Mouse (Mus musculus) midbrain, embryonic 15.5 days (tissue): ENCODE results near the gene Btbd1. TPM values are rescaled to one million over a fixed set of nuclear protein-coding genes. Genes with fewer than 3 reads are reported as not detected.
"Not testable (repeated sequence)": the region's sequence is repeated elsewhere in the genome, so short reads cannot be mapped to it uniquely, and the experiment has no call there.

Experiments
- ATAC-seq: fragments of 200-750 bp; cut with Nextera tagmentation; replicated peaks from 2 replicates; pipeline ENCODE4 v1.8.0; 2017; ENCODE audit warnings: moderate TSS enrichment
- H3K27ac ChIP-seq: fragments of 300-500 bp; sonication (generic); 2 replicates; pipeline ENCODE4 v1.5.1; 2015; ENCODE audit warnings: mild to moderate bottlenecking, inconsistent platforms
- H3K27me3 ChIP-seq: fragments of 300-500 bp; sonication (generic); replicated peaks from 2 replicates; pipeline ENCODE4 v1.6.1; 2015; ENCODE audit warnings: inconsistent platforms
- H3K36me3 ChIP-seq: fragments of 300-500 bp; sonication (generic); replicated peaks from 2 replicates; pipeline ENCODE4 v1.6.1; 2015; ENCODE audit warnings: inconsistent platforms
- H3K4me1 ChIP-seq: fragments of 300-500 bp; sonication (generic); 2 replicates; pipeline ENCODE4 v1.6.1; 2015; ENCODE audit warnings: inconsistent platforms
- H3K4me2 ChIP-seq: fragments of 300-500 bp; sonication (generic); 2 replicates; pipeline ENCODE4 v1.6.1; 2015; ENCODE audit warnings: inconsistent platforms, mild to moderate bottlenecking, moderate library complexity
- H3K4me3 ChIP-seq: fragments of 300-500 bp; sonication (generic); 2 replicates; pipeline ENCODE4 v1.5.1; 2015; ENCODE audit warnings: mild to moderate bottlenecking, inconsistent platforms
- H3K9ac ChIP-seq: fragments of 300-500 bp; sonication (generic); 2 replicates; pipeline ENCODE4 v1.6.1; 2015; ENCODE audit warnings: mild to moderate bottlenecking, inconsistent platforms
- H3K9me3 ChIP-seq: fragments of 300-500 bp; sonication (generic); 2 replicates; pipeline ENCODE4 v1.6.1; 2016; ENCODE audit warnings: inconsistent platforms
- WGBS: fragments of 180-500 bp; shearing (Covaris S2); methylation state at CpG from one replicate; pipeline ENCODE4 v1.1.7; 2015; ENCODE audit warnings: mixed read lengths; 5-methylcytosine and 5-hydroxymethylcytosine counted together
- polyA plus RNA-seq: library from polyadenylated mRNA; unstranded; fragments of >200 nt; fragmentation: Nextera tagmentation; extraction: Ambion mirVana; gene quantifications from 2 replicates; pipeline ENCODE4 v1.2.1, GENCODE M21; 2015

Gene Btbd1
- polyA plus RNA-seq, 1 experiment from 2014 or later = 94.4 TPM

DNA sequence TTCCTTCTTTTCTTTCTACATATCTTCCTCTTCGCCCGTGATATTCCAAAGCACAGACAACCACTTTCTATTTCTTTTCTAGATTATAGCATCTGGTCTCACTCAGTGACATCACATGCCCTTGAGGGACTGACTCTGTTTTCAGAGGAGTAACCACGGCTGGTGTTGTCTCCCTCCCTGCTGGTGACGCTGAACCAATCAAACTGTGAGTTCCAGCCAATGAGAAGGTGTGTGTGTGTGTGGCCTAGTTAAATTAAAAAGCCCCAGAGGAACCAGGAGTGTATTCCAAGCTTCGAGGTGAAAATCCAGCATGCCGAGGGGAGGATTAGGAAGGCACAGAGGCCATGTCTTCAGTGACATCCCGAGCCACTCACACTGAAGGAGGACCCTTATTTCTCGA, 17.8 kb upstream of the Btbd1 start:
- Histone ChIP-seq H3K4me1 (no peaks in the 10 kb centered on the region), H3K4me3 (no peak overlapping the region), H3K27ac (no peak overlapping the region), H3K9me3 (no peaks in the 10 kb centered on the region), H3K36me3 (no peaks in the 10 kb centered on the region), H3K9ac (no peak overlapping the region), H3K27me3 (no peaks in the 10 kb centered on the region), H3K4me2 (no peak overlapping the region)
- ATAC-seq = no peak
- WGBS = 37% methylated on average over 8 of the region's 8 CpGs

GRCm38 (mm10) chr7:81846008-81846407, 16.8 kb upstream of the Btbd1 start:
- no peak for ATAC-seq
- no peak overlapping the region for H3K4me2 ChIP-seq
- H3K4me3 ChIP-seq = no peak overlapping the region
- 80% methylated on average over 8 of the region's 8 CpGs for WGBS
- H3K27ac ChIP-seq = no peak overlapping the region
- no peaks in the 10 kb centered on the region for H3K4me1 ChIP-seq
- H3K9ac ChIP-seq = no peak overlapping the region
- no peaks in the 10 kb centered on the region for H3K9me3 ChIP-seq
- no peaks in the 10 kb centered on the region for H3K27me3 ChIP-seq
- no peaks in the 10 kb centered on the region for H3K36me3 ChIP-seq

DNA sequence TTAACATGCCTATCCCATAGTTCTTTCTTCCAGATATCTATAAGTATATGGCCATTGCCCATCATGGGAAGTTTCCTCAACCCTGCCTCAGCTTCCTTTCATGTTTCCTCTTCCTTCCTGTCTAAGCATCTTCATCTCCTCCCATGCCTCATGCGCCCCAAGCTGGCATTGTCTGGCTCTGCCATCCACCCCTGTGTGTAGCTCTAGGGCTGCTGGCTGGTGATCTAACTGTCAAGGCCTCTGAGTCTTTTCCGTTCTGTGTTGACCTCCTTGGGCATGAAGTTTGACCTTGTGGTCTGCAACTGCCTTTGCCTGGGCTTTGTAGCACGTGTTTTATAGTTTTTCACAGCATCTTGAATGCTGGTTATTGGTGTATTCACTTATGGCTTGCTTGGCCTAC, 16.1 kb upstream of the Btbd1 start:
- no peak overlapping the region for H3K27ac ChIP-seq
- WGBS = 85% methylated on average over 3 of the region's 3 CpGs
- H3K27me3 ChIP-seq = no peaks in the 10 kb centered on the region
- ATAC-seq = no peak
- no peak overlapping the region for H3K9ac ChIP-seq
- H3K9me3 ChIP-seq = no peaks in the 10 kb centered on the region
- H3K36me3 ChIP-seq = no peaks in the 10 kb centered on the region
- no peak overlapping the region for H3K4me2 ChIP-seq
- no peak overlapping the region for H3K4me3 ChIP-seq
- H3K4me1 ChIP-seq = no peaks in the 10 kb centered on the region

DNA sequence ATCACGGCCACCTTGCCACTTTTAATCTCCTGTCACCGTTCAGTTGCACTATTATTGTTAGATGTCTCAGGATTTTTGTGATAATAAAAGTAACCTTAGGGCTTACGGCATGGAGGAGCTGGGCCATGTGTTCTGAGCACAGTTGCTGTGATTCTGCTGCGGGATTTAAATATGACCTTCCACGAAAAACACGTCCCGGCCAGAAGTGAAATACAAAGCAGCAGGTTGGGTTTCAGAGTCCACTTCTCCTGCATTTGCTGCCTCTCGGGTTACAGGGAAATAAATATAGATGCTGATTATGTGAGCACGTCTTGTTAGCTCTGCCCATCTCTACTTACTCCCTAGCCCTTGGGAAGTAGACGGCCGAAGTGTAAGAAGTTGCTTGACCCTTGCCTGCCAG, 15.6 kb upstream of the Btbd1 start:
- no peaks in the 10 kb centered on the region for H3K9me3 ChIP-seq
- H3K36me3 ChIP-seq = no peaks in the 10 kb centered on the region
- no peak overlapping the region for H3K27ac ChIP-seq
- no peak overlapping the region for H3K9ac ChIP-seq
- H3K4me2 ChIP-seq = no peak overlapping the region
- 90% methylated on average over 11 of the region's 11 CpGs for WGBS
- ATAC-seq = no peak
- H3K4me1 ChIP-seq = no peaks in the 10 kb centered on the region
- H3K4me3 ChIP-seq = no peak overlapping the region
- H3K27me3 ChIP-seq = no peaks in the 10 kb centered on the region

GRCm38 (mm10) chr7:81843903-81844302, 14.7 kb upstream of the Btbd1 start:
- Histone ChIP-seq H3K9ac (no peak overlapping the region), H3K4me2 (no peak overlapping the region), H3K4me1 (no peaks in the 10 kb centered on the region), H3K4me3 (no peak overlapping the region), H3K27ac (no peak overlapping the region), H3K36me3 (no peaks in the 10 kb centered on the region), H3K27me3 (no peaks in the 10 kb centered on the region), H3K9me3 (no peaks in the 10 kb centered on the region)
- WGBS = 69% methylated on average over 8 of the region's 8 CpGs
- ATAC-seq = no peak

GRCm38 (mm10) chr7:81842998-81843397, 13.8 kb upstream of the Btbd1 start:
- H3K27me3 ChIP-seq = no peaks in the 10 kb centered on the region
- no peak overlapping the region for H3K4me3 ChIP-seq
- H3K4me2 ChIP-seq = no peak overlapping the region
- no peaks in the 10 kb centered on the region for H3K4me1 ChIP-seq
- H3K27ac ChIP-seq = no peak overlapping the region
- ATAC-seq = no peak
- H3K9me3 ChIP-seq = no peaks in the 10 kb centered on the region
- H3K36me3 ChIP-seq = no peaks in the 10 kb centered on the region
- H3K9ac ChIP-seq = no peak overlapping the region
- WGBS = 91% methylated on average over 1 of the region's 1 CpGs

GRCm38 (mm10) chr7:81842141-81842540, 12.9 kb upstream of the Btbd1 start:
- Histone ChIP-seq H3K9ac (no peak overlapping the region), H3K4me1 (no peaks in the 10 kb centered on the region), H3K9me3 (no peaks in the 10 kb centered on the region), H3K4me3 (no peak overlapping the region), H3K4me2 (no peak overlapping the region), H3K27ac (no peak overlapping the region), H3K27me3 (no peaks in the 10 kb centered on the region), H3K36me3 (no peaks in the 10 kb centered on the region)
- 93% methylated on average over 7 of the region's 7 CpGs for WGBS
- no peak for ATAC-seq

GRCm38 (mm10) chr7:81841439-81841838, 12.2 kb upstream of the Btbd1 start:
- no peaks in the 10 kb centered on the region for H3K4me1 ChIP-seq
- H3K9me3 ChIP-seq = no peaks in the 10 kb centered on the region
- H3K4me3 ChIP-seq = no peak overlapping the region
- H3K27ac ChIP-seq = no peak overlapping the region
- H3K27me3 ChIP-seq = no peaks in the 10 kb centered on the region
- WGBS = 89% methylated on average over 6 of the region's 6 CpGs
- no peak overlapping the region for H3K4me2 ChIP-seq
- H3K9ac ChIP-seq = no peak overlapping the region
- no peak for ATAC-seq
- no peaks in the 10 kb centered on the region for H3K36me3 ChIP-seq

DNA sequence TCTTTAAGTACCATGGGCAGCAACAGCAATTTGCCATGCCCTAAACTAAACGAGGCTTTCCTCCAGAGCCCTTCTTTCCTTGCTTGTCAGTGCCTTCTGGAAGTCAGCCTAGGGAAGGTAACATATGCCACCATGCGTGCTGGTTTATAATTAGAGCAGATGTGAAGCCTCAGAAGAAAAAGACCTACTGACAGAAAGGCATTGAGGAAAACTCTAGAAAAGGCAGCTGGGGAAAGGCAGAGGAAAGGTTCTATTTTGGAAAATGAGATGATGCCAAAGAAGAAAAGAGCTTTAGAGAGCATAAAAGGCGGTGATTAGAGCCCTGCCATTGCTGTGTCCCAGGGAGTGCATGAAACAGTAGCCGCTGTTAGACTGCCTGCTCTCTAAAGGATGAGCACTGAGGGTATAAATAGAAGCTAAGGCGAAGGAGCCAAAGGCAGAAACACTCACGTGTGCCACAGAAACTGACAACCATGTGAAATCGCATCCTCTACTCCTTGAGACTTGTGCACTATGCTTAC, 11.5 kb upstream of the Btbd1 start:
- no peak overlapping the region for H3K27ac ChIP-seq
- H3K27me3 ChIP-seq = no peaks in the 10 kb centered on the region
- H3K9me3 ChIP-seq = no peaks in the 10 kb centered on the region
- H3K9ac ChIP-seq = no peak overlapping the region
- 57% methylated on average over 7 of the region's 7 CpGs for WGBS
- H3K36me3 ChIP-seq = no peaks in the 10 kb centered on the region
- no peak overlapping the region for H3K4me2 ChIP-seq
- no peak overlapping the region for H3K4me3 ChIP-seq
- no peak for ATAC-seq
- no peaks in the 10 kb centered on the region for H3K4me1 ChIP-seq

DNA sequence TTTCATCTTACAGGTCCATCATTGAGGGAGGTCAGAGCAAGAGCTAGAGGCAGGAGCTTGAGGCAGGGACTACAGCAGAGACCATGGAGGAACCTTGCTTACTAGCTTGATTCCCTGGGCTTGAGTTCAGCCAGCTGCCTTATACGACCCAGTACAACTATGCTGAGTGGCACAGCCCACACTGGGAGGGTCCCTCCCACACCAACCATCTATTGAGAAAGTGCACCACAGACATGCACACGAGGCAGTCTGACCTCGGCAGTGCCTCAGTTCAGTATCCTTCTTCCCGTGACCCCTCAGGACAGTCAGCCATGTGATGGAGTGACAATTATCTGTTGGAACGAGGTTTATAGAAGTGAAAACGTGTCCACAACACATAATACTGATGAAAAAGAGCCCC, 10.5 kb upstream of the Btbd1 start:
- 72% methylated on average over 6 of the region's 6 CpGs for WGBS
- no peak for ATAC-seq
- H3K36me3 ChIP-seq = no peaks in the 10 kb centered on the region

GRCm38 (mm10) chr7:81837771-81838170, 8.5 kb upstream of the Btbd1 start:
- WGBS = 90% methylated on average over 5 of the region's 5 CpGs
- not testable (repeated sequence) for ATAC-seq, H3K9me3 ChIP-seq, H3K4me2 ChIP-seq, H3K36me3 ChIP-seq, H3K9ac ChIP-seq, H3K4me1 ChIP-seq, H3K27me3 ChIP-seq, H3K27ac ChIP-seq, H3K4me3 ChIP-seq

More for the DNA sequence above, 10.5 kb upstream of the Btbd1 start:
- no peak overlapping the region for H3K4me2 ChIP-seq
- H3K27me3 ChIP-seq = no peaks in the 10 kb centered on the region
- H3K9ac ChIP-seq = no peak overlapping the region
- no peak overlapping the region for H3K4me3 ChIP-seq
- no peaks in the 10 kb centered on the region for H3K9me3 ChIP-seq
- no peak overlapping the region for H3K27ac ChIP-seq
- no peaks in the 10 kb centered on the region for H3K4me1 ChIP-seq

DNA sequence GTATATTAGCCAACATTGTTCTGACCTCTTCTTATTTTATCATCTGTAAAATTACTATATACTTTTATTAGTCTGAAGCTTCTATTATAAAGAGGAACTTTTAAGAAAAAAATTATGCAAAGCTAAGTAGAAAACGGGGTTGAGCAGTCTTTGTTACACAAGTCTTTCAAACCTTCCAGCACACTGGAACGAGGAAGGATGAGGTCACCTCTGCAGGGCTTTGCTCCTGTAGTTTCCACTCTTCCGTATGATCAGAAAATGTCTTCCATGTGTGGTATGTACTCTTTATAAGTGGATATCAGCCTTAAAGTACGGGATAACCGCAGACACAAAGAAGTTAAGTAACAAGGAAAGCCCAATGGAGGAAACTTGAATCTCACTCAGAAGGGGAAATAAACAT, 6.2 kb upstream of the Btbd1 start:
- Histone ChIP-seq H3K4me3 (no peak overlapping the region), H3K27me3 (no peaks in the 10 kb centered on the region), H3K9me3 (no peaks in the 10 kb centered on the region), H3K9ac (no peak overlapping the region), H3K27ac (no peak overlapping the region), H3K4me1 (no peaks in the 10 kb centered on the region), H3K36me3 (no peaks in the 10 kb centered on the region), H3K4me2 (no peak overlapping the region)
- no peak for ATAC-seq
- 91% methylated on average over 5 of the region's 5 CpGs for WGBS

DNA sequence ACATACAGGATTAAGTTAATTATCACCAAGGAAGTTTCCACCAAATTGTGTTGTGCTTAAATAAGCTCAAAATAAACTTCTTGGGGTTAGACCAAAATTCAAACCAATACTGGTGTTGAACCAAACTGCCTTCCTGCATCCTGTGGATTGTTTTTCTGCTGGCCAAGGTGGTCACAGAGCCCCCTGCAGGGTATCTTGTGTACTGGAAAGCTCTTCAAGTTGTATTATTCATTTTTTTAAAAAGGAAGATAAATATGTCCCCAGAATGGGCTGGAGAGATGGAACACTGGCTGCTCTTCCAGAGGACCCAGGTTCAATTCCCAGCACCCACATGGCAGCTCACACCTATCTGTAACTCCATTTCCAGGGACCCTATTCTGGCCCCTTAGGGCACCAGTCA, 5.6 kb upstream of the Btbd1 start:
- Histone ChIP-seq H3K36me3 (no peaks in the 10 kb centered on the region), H3K4me1 (0 out of 2 replicates have a peak, but pooled peaks cover 2% of the 10 kb centered on the region), H3K9ac (no peak overlapping the region), H3K27me3 (no peaks in the 10 kb centered on the region), H3K4me2 (no peak overlapping the region), H3K27ac (no peak overlapping the region), H3K4me3 (no peak overlapping the region), H3K9me3 (no peaks in the 10 kb centered on the region)
- no peak for ATAC-seq
